Mouse (Mus musculus) thymus, adult 2 months (tissue): ENCODE data around the gene Rab28. TPM values are rescaled to one million over a fixed set of nuclear protein-coding genes. Genes with fewer than 3 reads are reported as not detected.
A peak's percentile ranks its signal among the peaks of the same experiment; 100 is the strongest.

Experiments
- DNase-seq: peaks from one replicate; pipeline ENCODE4 v3.0.0; 2021
- H3K27ac ChIP-seq: fragments of 200-500 bp; 2 replicates; pipeline ENCODE4 v1.5.1; 2012; ENCODE audit warnings: low read length, control low read depth; ENCODE audit not compliant: control insufficient read depth, insufficient read depth
- H3K27me3 ChIP-seq: fragments of 200-500 bp; 2 replicates; pipeline ENCODE4 v1.6.1; 2012; ENCODE audit warnings: mild to moderate bottlenecking, low read length, moderate library complexity, mixed read lengths; ENCODE audit not compliant: control insufficient read depth, insufficient read depth
- H3K36me3 ChIP-seq: fragments of 200-500 bp; 2 replicates; pipeline ENCODE4 v1.6.1; 2012; ENCODE audit warnings: mild to moderate bottlenecking, low read length, moderate library complexity; ENCODE audit not compliant: control insufficient read depth, insufficient read depth
- H3K4me1 ChIP-seq: fragments of 200-500 bp; replicated peaks from 2 replicates; pipeline ENCODE4 v1.6.1; 2012; ENCODE audit warnings: low read length; ENCODE audit not compliant: control insufficient read depth, insufficient read depth
- H3K4me3 ChIP-seq: fragments of 200-500 bp; 2 replicates; pipeline ENCODE4 v1.5.1; 2012; ENCODE audit warnings: mild to moderate bottlenecking, low read length, control low read depth, moderate library complexity; ENCODE audit not compliant: control insufficient read depth, insufficient read depth
- CTCF ChIP-seq: fragments of 200-500 bp; IDR thresholded peaks from 2 replicates; pipeline ENCODE4 v1.5.1; 2012; ENCODE audit warnings: mild to moderate bottlenecking, control low read depth, low read length, moderate library complexity, borderline replicate concordance; ENCODE audit not compliant: control insufficient read depth, poor library complexity, insufficient read depth; ENCODE audit errors: extremely low read depth
- POLR2A ChIP-seq: fragments of 200-500 bp; IDR thresholded peaks from 2 replicates; pipeline ENCODE4 v1.6.1; 2012; ENCODE audit warnings: mild to moderate bottlenecking, low read length, control low read depth, moderate library complexity; ENCODE audit not compliant: control insufficient read depth, poor library complexity, insufficient read depth; ENCODE audit errors: extremely low read depth
- WGBS: fragments of 180-500 bp; shearing (Covaris S2); methylation state at CpG from one replicate; pipeline ENCODE4 v1.1.7; 2018; 5-methylcytosine and 5-hydroxymethylcytosine counted together
- polyA plus RNA-seq: library from polyadenylated mRNA; depleted of rRNA; stranded (reverse); fragments of >200 nt; gene quantifications from 2 replicates; pipeline ENCODE4 v1.2.3, GENCODE M21; 2012; rRNA removed

Gene Rab28
- polyA plus RNA-seq = 16.6 and 18.3 TPM in 2 replicates

DNA sequence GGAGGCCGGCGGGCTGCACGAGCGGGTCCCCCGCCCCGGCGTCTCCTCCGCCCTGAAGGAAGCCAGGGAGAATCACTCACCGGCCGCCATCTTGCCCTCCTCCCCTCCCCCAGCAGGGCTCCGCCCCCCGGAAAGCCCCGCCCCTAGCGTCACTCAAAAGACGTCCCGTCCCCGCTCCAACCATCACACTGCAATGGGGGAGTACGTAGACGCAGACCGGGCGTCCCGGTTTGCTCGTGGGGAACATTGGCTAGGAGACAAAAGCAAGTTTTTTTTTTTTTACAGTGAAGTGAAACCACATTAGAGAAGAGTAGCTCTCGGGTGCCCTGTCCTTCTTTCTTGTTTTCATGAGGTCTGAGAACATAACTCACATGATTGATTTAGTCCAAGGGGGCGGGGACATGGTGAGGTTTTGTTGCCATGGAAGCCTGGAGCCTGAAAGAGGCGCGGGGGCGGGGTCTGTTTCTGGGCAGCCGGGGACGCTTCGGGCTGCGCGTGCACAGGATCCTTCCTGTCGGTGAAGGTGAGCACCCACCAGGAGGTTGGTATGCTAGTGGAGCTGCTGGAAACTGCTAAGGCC, at the start of gene Rab28:
TSS of gene Rab28 (minus strand) at position 107 of the 580 bp plus-strand sequence.
- H3K4me1 ChIP-seq = peaks cover 11% of the 10 kb centered on the region
- TF ChIP-seq POLR2A = peak; percentile 19; the same call in 1 of the 2 replicates
- no peak for TF ChIP-seq CTCF
- no peaks in the 10 kb centered on the region for H3K36me3 ChIP-seq
- H3K27ac ChIP-seq = peak within 1 kb of the TSS; percentile 15; the same call in 1 of the 2 replicates
- H3K27me3 ChIP-seq = peaks cover 3% of the 10 kb centered on the region; the same call in 1 of the 2 replicates
- 1% methylated on average over 34 of the region's 34 CpGs for WGBS
- peak; percentile 96 for DNase-seq
- H3K4me3 ChIP-seq = peak within 1 kb of the TSS; percentile 76

DNA sequence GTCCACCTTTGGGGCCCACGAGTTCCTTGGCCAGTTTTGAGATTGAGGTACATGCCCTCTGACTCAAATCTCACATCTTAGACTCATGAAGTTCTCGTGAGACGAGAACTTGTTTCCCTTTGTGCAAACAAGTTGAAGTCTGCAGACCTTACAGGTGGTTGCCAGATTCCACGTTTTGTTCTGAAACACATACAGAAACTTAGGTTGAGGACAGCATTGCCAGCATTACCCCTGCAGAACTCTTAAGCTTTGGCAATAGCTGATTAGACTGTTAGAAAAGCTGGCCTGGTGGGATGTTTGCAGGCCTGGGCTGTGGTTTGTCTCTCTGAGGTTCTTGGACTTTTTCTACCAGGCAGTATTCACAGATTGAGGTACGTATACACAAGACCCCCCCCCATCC, 49.4 kb upstream of the Rab28 start:
- WGBS = 20% methylated on average over 5 of the region's 5 CpGs
- Histone ChIP-seq H3K27me3 (peaks cover 25% of the 10 kb centered on the region), H3K4me3 (no peak overlapping the region)

DNA sequence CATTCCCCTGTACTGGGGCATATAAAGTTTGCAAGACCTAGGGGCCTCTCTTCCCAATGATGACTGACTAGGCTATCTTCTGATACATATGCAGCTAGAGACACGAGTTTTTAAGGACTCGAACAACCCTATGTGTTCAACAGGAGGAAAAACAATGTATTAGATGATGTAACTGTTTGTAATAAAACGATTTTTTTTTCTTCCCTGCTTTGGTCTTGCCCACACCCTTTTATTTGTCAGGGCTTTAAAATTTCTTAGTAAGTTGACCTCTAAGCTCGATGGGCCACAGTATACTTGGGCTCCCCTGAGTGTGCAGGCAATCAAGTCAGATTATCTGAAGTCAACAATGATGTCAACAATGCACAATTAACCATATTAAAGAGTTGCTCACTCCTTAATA, 48.4 kb upstream of the Rab28 start:
- no peak overlapping the region for H3K4me3 ChIP-seq
- no peaks in the 10 kb centered on the region; the same call in 1 of the 2 replicates for H3K4me1 ChIP-seq
- H3K27me3 ChIP-seq = peaks cover 18% of the 10 kb centered on the region

More for the DNA sequence above, 49.4 kb upstream of the Rab28 start:
- no peak overlapping the region for H3K27ac ChIP-seq
- no peak for DNase-seq
- TF ChIP-seq CTCF (no peak), POLR2A (no peak)
- H3K36me3 ChIP-seq = no peaks in the 10 kb centered on the region
- peaks cover 4% of the 10 kb centered on the region; the same call in 1 of the 2 replicates for H3K4me1 ChIP-seq

DNA sequence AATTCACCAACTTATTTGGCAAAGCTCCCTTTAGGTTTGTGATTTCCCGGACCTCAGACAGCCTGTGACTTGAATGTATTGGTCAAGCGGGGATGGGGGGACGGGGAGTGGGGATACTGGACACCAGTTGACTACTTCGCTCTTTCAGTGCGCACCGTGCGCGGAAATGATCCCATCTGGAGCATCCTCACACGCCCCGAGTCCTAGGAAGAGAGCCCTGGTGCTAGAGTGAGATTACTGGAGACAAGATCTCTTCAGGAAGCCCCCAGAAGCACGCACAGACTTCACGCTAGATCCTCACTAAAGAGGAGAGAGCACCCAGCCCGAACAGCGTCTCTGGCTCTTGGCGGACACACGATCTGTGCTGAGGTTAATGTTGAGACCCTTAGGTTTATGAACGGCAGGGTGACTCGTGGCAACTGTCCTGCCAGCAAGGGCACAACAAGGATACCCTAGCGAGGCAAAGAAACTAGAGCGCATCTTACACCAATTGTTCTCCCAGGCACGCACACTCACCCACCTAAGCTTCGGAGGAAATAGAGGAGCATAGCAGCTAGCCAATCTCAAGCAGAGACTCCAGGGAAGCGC, 47.5 kb upstream of the Rab28 start:
- Histone ChIP-seq H3K27ac (no peak overlapping the region), H3K27me3 (peaks cover 12% of the 10 kb centered on the region), H3K4me1 (no peaks in the 10 kb centered on the region), H3K4me3 (no peak overlapping the region), H3K36me3 (no peaks in the 10 kb centered on the region)
- TF ChIP-seq POLR2A (no peak), CTCF (no peak)
- WGBS = 11% methylated on average over 23 of the region's 23 CpGs
- DNase-seq = no peak

More for the DNA sequence above, 48.4 kb upstream of the Rab28 start:
- TF ChIP-seq POLR2A (no peak), CTCF (no peak)
- no peak for DNase-seq
- Histone ChIP-seq H3K36me3 (no peaks in the 10 kb centered on the region), H3K27ac (no peak overlapping the region)
- 10% methylated on average over 4 of the region's 4 CpGs for WGBS

DNA sequence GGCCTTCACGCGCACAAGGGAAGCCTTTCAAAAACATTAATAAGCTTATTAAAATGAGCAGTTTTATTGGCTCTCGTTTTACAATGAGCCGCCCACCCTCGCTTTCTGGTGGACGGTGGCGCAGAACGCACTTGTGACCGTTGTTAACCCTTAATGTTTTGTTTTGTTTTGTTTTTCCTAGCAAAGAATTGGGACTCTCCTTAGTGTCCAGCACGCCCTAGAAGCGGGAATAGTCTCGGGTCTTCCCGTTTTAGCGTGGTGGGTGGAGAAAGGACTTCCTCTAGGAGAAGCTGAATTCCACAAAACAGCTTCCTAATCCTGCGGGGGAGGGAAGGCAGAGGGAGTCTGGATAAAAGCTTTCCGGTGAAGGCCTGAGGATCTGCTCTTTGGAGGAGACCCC, 46.9 kb upstream of the Rab28 start:
- Histone ChIP-seq H3K36me3 (no peaks in the 10 kb centered on the region), H3K4me1 (no peaks in the 10 kb centered on the region), H3K27ac (no peak overlapping the region), H3K27me3 (peaks cover 12% of the 10 kb centered on the region), H3K4me3 (no peak overlapping the region)
- 4% methylated on average over 16 of the region's 16 CpGs for WGBS
- DNase-seq = no peak
- no peak for TF ChIP-seq CTCF
- no peak for TF ChIP-seq POLR2A

DNA sequence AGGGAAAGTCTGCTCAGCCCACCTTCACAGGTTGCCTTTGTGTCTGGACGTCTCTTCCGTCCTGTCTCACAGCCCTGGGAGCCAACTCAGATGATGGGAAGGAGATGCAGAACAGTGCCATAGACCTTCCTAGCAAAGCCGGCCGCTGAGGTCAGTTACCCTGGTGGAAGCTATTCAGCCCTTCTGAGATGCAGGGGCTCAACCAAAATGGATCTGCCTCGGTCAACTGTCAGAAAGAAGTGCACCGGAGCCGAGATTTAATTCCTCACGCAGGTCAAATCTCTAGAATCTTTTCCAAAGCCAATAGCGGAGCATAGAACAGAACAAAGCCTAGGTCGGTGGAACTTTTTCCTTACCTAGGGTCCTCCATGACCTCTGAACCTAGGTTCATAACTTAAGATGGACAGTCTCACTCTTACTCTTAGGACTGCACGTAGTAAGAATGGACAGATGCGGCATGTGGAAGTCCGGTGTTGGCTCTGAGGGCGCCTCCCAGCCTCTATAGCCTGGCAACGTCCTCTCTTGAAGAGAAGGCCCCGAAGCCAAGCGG, 46.3 kb upstream of the Rab28 start:
- 7% methylated on average over 17 of the region's 17 CpGs for WGBS
- DNase-seq = no peak
- no peak for TF ChIP-seq POLR2A
- no peak for TF ChIP-seq CTCF
- no peak overlapping the region for H3K27ac ChIP-seq
- no peak overlapping the region for H3K4me3 ChIP-seq
- no peaks in the 10 kb centered on the region for H3K4me1 ChIP-seq
- no peaks in the 10 kb centered on the region for H3K36me3 ChIP-seq
- H3K27me3 ChIP-seq = peaks cover 12% of the 10 kb centered on the region

DNA sequence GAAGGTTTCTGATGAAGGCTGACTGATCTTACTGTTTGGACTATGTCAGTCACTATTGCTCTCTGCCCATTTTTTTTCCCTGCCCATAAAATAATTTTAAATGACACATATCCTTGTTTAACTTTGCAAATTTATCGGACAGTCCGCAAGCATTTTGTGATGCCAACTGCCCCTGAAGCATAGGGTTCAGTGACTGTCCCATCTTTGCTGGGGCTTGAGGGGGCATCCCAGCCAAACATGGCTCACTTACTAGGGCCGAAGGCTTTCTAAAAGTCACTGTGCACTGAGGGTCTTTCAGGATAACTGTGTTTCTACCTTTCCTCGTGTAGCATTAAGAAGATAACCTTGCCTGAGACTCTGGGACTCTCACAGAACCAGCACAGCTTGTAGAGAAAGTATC, 44.8 kb upstream of the Rab28 start:
- Histone ChIP-seq H3K27ac (no peak overlapping the region), H3K4me1 (no peaks in the 10 kb centered on the region), H3K36me3 (no peaks in the 10 kb centered on the region), H3K4me3 (no peak overlapping the region), H3K27me3 (peaks cover 11% of the 10 kb centered on the region)
- no peak for DNase-seq
- TF ChIP-seq POLR2A (no peak), CTCF (no peak)
- WGBS = 40% methylated on average over 4 of the region's 4 CpGs
